Mouse (Mus musculus): ENCODE results near the gene Glb1l. TPM values are rescaled to one million over a fixed set of nuclear protein-coding genes. Genes with fewer than 3 reads are reported as not detected.
A peak's percentile ranks its signal among the peaks of the same experiment; 100 is the strongest.

Glb1l gene
- polyA plus RNA-seq, 1 experiment from 2014 or later = 6.8 TPM

- no peak overlapping the region for H3K9ac ChIP-seq (ENCODE audit: low read depth, low read length)
Observed at GRCm38 (mm10) chr1:75250498-75250897, 39.9 kb upstream of the Glb1l start.

DNA sequence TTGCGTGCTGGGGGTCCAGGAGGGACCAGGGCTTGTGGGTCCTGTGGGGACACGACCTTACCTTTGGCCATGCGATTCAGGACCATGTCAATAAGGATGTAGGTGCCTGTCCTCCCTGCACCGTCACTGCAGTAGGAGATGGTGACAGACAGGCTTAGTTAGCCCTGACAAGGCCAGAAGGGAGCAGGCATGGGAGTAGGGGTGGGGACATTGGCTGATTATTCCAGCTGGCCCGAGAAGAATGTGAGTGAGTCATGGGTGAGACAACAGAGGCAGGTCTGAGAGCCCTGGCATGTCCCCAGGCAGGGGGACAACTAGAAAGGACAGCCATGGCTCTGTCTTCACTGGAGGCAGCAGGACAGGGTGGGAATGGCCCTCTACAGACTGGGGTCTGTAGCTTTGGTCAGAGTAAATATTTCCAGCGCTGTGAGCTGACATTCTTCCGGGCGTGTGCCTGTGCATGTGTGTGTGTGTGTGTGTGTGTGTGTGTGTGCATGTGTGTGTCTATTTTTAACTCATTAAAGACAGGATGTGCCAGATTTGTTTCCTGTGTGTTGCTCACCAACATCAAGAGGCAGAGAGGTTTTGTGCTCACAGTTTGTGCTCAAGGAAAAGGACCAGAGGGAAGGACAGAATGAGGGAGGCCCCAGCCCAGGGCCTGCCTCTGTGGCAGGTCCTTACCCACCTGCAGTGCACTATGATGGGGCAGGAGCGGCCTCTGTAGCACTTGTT lies 37.6 kb upstream of the Glb1l start:
- Histone ChIP-seq H3K27ac (ENCODE audit: low read depth, low read length) (peak overlapping the region; percentile 94), H3K4me2 (peak overlapping the region; percentile 32), H3K4me3 (ENCODE audit: low read depth, low read length) (no peak overlapping the region), H3K9ac (ENCODE audit: low read depth, low read length) (peak overlapping the region; percentile 50; the same call in 1 of the 2 replicates), H3K36me3 (ENCODE audit: control insufficient read depth, insufficient read depth, low read length) (no peaks in the 10 kb centered on the region; the same call in 1 of the 2 replicates), H3K27me3 (ENCODE audit: control insufficient read depth, insufficient read depth, low read length) (no peaks in the 10 kb centered on the region), H3K9me3 (replicated peaks; ENCODE audit: control insufficient read depth, low read length) (no peaks in the 10 kb centered on the region), H3K4me1 (ENCODE audit: control insufficient read depth, insufficient read depth, low read length) (peaks cover 14% of the 10 kb centered on the region)
- 39% methylated on average over 9 of the region's 9 CpGs for whole genome bisulfite sequencing (ENCODE audit: insufficient replicate concordance)
- ATAC-seq (replicated peaks; ENCODE audit: insufficient number of reproducible peaks, low FRiP score, low TSS enrichment) = peak; percentile 47

More at GRCm38 (mm10) chr1:75250498-75250897, 39.9 kb upstream of the Glb1l start:
- H3K36me3 ChIP-seq (ENCODE audit: control insufficient read depth, insufficient read depth, low read length) = no peaks in the 10 kb centered on the region
- H3K4me2 ChIP-seq = no peak overlapping the region
- no peak overlapping the region for H3K4me3 ChIP-seq (ENCODE audit: low read depth, low read length)
- ATAC-seq (replicated peaks; ENCODE audit: insufficient number of reproducible peaks, low FRiP score, low TSS enrichment) = no peak
- WGBS (ENCODE audit: insufficient replicate concordance) = 64% methylated on average over 3 of the region's 3 CpGs
- no peaks in the 10 kb centered on the region for H3K9me3 ChIP-seq (replicated peaks; ENCODE audit: control insufficient read depth, low read length)
- H3K27me3 ChIP-seq (ENCODE audit: control insufficient read depth, insufficient read depth, low read length) = no peaks in the 10 kb centered on the region
- H3K27ac ChIP-seq (ENCODE audit: low read depth, low read length) = no peak overlapping the region
- H3K4me1 ChIP-seq (ENCODE audit: control insufficient read depth, insufficient read depth, low read length) = peaks cover 14% of the 10 kb centered on the region

GRCm38 (mm10) chr1:75247071-75247930 lies 36.7 kb upstream of the Glb1l start:
- Histone ChIP-seq H3K27me3 (ENCODE audit: control insufficient read depth, insufficient read depth, low read length) (no peaks in the 10 kb centered on the region), H3K4me2 (peak overlapping the region; percentile 32; the same call in 1 of the 2 replicates), H3K9me3 (replicated peaks; ENCODE audit: control insufficient read depth, low read length) (no peaks in the 10 kb centered on the region), H3K9ac (ENCODE audit: low read depth, low read length) (peak overlapping the region; percentile 35; the same call in 1 of the 2 replicates), H3K27ac (ENCODE audit: low read depth, low read length) (peak overlapping the region; percentile 94), H3K4me3 (ENCODE audit: low read depth, low read length) (no peak overlapping the region), H3K36me3 (ENCODE audit: control insufficient read depth, insufficient read depth, low read length) (no peaks in the 10 kb centered on the region; the same call in 1 of the 2 replicates), H3K4me1 (ENCODE audit: control insufficient read depth, insufficient read depth, low read length) (peaks cover 14% of the 10 kb centered on the region)
- no peak for ATAC-seq (replicated peaks; ENCODE audit: insufficient number of reproducible peaks, low FRiP score, low TSS enrichment)
- 78% methylated on average over 16 of the region's 16 CpGs for WGBS (ENCODE audit: insufficient replicate concordance)

DNA sequence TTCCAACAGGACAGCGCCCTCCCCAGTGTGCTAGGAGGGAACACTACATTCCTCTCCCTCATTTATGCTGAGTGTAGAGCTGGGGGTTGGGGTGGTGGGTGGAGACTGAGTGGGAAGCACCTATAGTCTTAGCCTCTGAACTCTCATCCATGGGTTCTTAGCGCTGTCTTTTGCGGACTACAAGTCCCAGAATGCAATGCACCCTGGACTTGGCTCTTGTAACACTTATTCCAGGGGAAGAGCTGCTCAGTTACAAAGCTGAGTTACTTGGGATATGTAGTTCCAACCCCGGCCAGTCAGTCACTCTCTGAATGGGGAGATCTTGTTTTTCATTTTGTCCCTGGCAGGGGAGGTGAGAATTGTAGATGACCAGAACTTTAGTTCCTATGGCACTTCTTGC lies 34.2 kb upstream of the Glb1l start:
- peaks cover 14% of the 10 kb centered on the region for H3K4me1 ChIP-seq (ENCODE audit: control insufficient read depth, insufficient read depth, low read length)
- peaks cover 3% of the 10 kb centered on the region; the same call in 1 of the 2 replicates for H3K36me3 ChIP-seq (ENCODE audit: control insufficient read depth, insufficient read depth, low read length)
- no peak overlapping the region for H3K9ac ChIP-seq (ENCODE audit: low read depth, low read length)
- ATAC-seq (replicated peaks; ENCODE audit: insufficient number of reproducible peaks, low FRiP score, low TSS enrichment) = peak; percentile 31; the same call in 1 of the 2 replicates
- H3K9me3 ChIP-seq (replicated peaks; ENCODE audit: control insufficient read depth, low read length) = no peaks in the 10 kb centered on the region
- 22% methylated on average over 4 of the region's 4 CpGs for WGBS (ENCODE audit: insufficient replicate concordance)
- no peak overlapping the region for H3K4me3 ChIP-seq (ENCODE audit: low read depth, low read length)
- H3K27me3 ChIP-seq (ENCODE audit: control insufficient read depth, insufficient read depth, low read length) = no peaks in the 10 kb centered on the region
- no peak overlapping the region for H3K27ac ChIP-seq (ENCODE audit: low read depth, low read length)
- no peak overlapping the region for H3K4me2 ChIP-seq

DNA sequence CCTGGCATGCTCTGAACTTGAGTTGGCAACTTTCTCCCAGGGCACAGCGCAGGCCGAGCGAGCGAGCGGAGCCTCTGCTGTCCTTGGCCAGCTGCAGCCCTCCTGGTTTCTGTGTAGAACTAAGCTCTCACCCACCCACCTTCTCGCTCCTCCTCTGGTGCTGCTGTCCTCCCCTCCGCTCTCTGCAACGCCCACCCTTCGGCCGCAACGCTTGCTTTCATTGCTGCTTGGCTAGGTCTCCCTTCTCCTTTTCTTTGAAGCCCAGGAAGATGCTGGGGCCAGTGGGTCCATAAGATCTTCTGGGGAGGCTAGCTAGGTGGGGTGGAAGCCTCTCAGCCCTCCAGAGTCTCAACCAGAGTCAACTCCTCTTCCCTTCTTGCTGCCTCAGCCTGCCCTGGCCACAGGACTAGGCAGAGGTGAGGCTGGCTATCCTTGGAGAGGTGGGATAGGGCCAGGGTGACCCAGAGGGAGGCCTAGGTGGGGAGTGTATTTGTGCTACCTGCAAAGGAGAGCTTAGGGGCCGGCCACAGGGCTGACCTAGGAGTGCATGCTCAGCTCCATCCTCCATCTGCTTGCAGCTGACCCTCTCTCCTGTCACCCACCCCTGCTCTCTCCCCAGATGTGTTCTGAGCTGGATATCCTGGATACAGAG lies 33.7 kb upstream of the Glb1l start:
- Histone ChIP-seq H3K27ac (ENCODE audit: low read depth, low read length) (no peak overlapping the region), H3K4me3 (ENCODE audit: low read depth, low read length) (no peak overlapping the region), H3K36me3 (ENCODE audit: control insufficient read depth, insufficient read depth, low read length) (peaks cover 3% of the 10 kb centered on the region; the same call in 1 of the 2 replicates), H3K4me2 (no peak overlapping the region), H3K9me3 (replicated peaks; ENCODE audit: control insufficient read depth, low read length) (no peaks in the 10 kb centered on the region), H3K27me3 (ENCODE audit: control insufficient read depth, insufficient read depth, low read length) (no peaks in the 10 kb centered on the region), H3K9ac (ENCODE audit: low read depth, low read length) (no peak overlapping the region), H3K4me1 (ENCODE audit: control insufficient read depth, insufficient read depth, low read length) (peaks cover 14% of the 10 kb centered on the region)
- ATAC-seq (replicated peaks; ENCODE audit: insufficient number of reproducible peaks, low FRiP score, low TSS enrichment) = no peak
- WGBS (ENCODE audit: insufficient replicate concordance) = 90% methylated on average over 12 of the region's 12 CpGs

DNA sequence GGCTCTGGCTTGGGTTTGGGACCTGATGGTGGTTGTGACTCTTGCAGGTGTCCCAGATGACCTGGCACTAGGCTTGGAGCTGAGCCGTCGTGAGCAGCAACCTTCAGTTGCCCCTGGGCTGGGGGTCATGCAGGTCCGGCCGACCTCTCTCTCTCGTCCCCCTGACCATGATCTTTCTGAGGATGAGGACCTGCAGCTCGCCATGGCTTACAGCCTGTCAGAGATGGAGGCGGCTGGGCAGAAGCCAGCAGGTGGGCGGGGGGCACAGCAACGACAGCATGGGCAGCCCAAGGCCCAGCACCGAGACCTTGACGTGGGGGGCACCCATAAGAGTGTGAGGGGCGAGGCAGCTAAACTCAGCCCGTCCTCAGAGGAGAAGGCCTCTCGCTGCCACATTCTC lies 32.8 kb upstream of the Glb1l start:
- peaks cover 3% of the 10 kb centered on the region; the same call in 1 of the 2 replicates for H3K36me3 ChIP-seq (ENCODE audit: control insufficient read depth, insufficient read depth, low read length)
- WGBS (ENCODE audit: insufficient replicate concordance) = 83% methylated on average over 14 of the region's 14 CpGs
- no peak for ATAC-seq (replicated peaks; ENCODE audit: insufficient number of reproducible peaks, low FRiP score, low TSS enrichment)
- no peak overlapping the region for H3K4me2 ChIP-seq
- peaks cover 11% of the 10 kb centered on the region for H3K4me1 ChIP-seq (ENCODE audit: control insufficient read depth, insufficient read depth, low read length)
- H3K4me3 ChIP-seq (ENCODE audit: low read depth, low read length) = no peak overlapping the region
- H3K9ac ChIP-seq (ENCODE audit: low read depth, low read length) = no peak overlapping the region
- no peaks in the 10 kb centered on the region for H3K9me3 ChIP-seq (replicated peaks; ENCODE audit: control insufficient read depth, low read length)
- no peaks in the 10 kb centered on the region for H3K27me3 ChIP-seq (ENCODE audit: control insufficient read depth, insufficient read depth, low read length)
- H3K27ac ChIP-seq (ENCODE audit: low read depth, low read length) = no peak overlapping the region

- Histone ChIP-seq H3K4me1 (ENCODE audit: control insufficient read depth, insufficient read depth, low read length) (peaks cover 16% of the 10 kb centered on the region), H3K36me3 (ENCODE audit: control insufficient read depth, insufficient read depth, low read length) (peaks cover 3% of the 10 kb centered on the region; the same call in 1 of the 2 replicates), H3K9me3 (replicated peaks; ENCODE audit: control insufficient read depth, low read length) (no peaks in the 10 kb centered on the region), H3K27ac (ENCODE audit: low read depth, low read length) (no peak overlapping the region), H3K9ac (ENCODE audit: low read depth, low read length) (no peak overlapping the region), H3K27me3 (ENCODE audit: control insufficient read depth, insufficient read depth, low read length) (no peaks in the 10 kb centered on the region), H3K4me2 (no peak overlapping the region), H3K4me3 (ENCODE audit: low read depth, low read length) (no peak overlapping the region)
- ATAC-seq (replicated peaks; ENCODE audit: insufficient number of reproducible peaks, low FRiP score, low TSS enrichment) = no peak
- 74% methylated on average over 10 of the region's 10 CpGs for WGBS (ENCODE audit: insufficient replicate concordance)
Observed at GRCm38 (mm10) chr1:75239591-75239990, 29.0 kb upstream of the Glb1l start.
